Mouse (Mus musculus): ENCODE results near the gene Frmd4b.

GRCm38 (mm10) chr6:97528961-97529680 lies 88.2 kb downstream of the Frmd4b start:
- TF ChIP-seq CTCF (IDR thresholded peaks at IDR 0.05; ENCODE audit: low read depth): no peak
- no peak for TF ChIP-seq EP300 (IDR thresholded peaks at IDR 0.05; ENCODE audit: low read depth)

Measured in liver, embryonic 14.5 days (tissue).